Mouse (Mus musculus) bone marrow, adult 2 months (tissue): ENCODE results near the gene Sptbn4.

ENCODE experiments used
- CTCF ChIP-seq: fragments of 200-500 bp; IDR thresholded peaks from 2 replicates; pipeline ENCODE4 v1.5.1; 2011; ENCODE audit warnings: low read length, control low read depth; ENCODE audit not compliant: control insufficient read depth, insufficient read depth
- POLR2A ChIP-seq: fragments of 200-500 bp; IDR thresholded peaks from 2 replicates; pipeline ENCODE4 v1.6.1; 2011; ENCODE audit warnings: low read depth, mild to moderate bottlenecking, control low read depth, low read length, borderline replicate concordance; ENCODE audit not compliant: control insufficient read depth

- TF ChIP-seq CTCF (no peak), POLR2A (no peak)
These were observed 7.5 kb downstream of the Sptbn4 start for GRCm38 (mm10) chr7:27440014-27440413.
